Mouse (Mus musculus) hindbrain, embryonic 12.5 days (tissue): Measurements from ENCODE around the gene Zfp874a. TPM values are rescaled to one million over a fixed set of nuclear protein-coding genes. Genes with fewer than 3 reads are reported as not detected.
"Not testable (repeated sequence)": the region's sequence is repeated elsewhere in the genome, so short reads cannot be mapped to it uniquely, and the experiment has no call there.

Source experiments
- ATAC-seq: fragments of 200-750 bp; cut with Nextera tagmentation; 2 replicates; pipeline ENCODE4 v1.8.0; 2017; ENCODE audit warnings: moderate TSS enrichment; ENCODE audit not compliant: low FRiP score
- H3K27ac ChIP-seq: fragments of 300-500 bp; sonication (generic); 2 replicates; pipeline ENCODE4 v1.5.1; 2016; ENCODE audit warnings: mild to moderate bottlenecking
- H3K27me3 ChIP-seq: fragments of 300-500 bp; sonication (generic); 2 replicates; pipeline ENCODE4 v1.6.1; 2016; ENCODE audit warnings: mild to moderate bottlenecking
- H3K36me3 ChIP-seq: fragments of 300-500 bp; sonication (generic); 2 replicates; pipeline ENCODE4 v1.6.1; 2016; ENCODE audit warnings: mild to moderate bottlenecking
- H3K4me1 ChIP-seq: fragments of 300-500 bp; sonication (generic); 2 replicates; pipeline ENCODE4 v1.6.1; 2016
- H3K4me2 ChIP-seq: fragments of 300-500 bp; sonication (generic); replicated peaks from 2 replicates; pipeline ENCODE4 v1.6.1; 2016; ENCODE audit warnings: mild to moderate bottlenecking
- H3K4me3 ChIP-seq: fragments of 300-500 bp; sonication (generic); 2 replicates; pipeline ENCODE4 v1.5.1; 2016; ENCODE audit warnings: mild to moderate bottlenecking
- H3K9ac ChIP-seq: fragments of 300-500 bp; sonication (generic); 2 replicates; pipeline ENCODE4 v1.6.1; 2016; ENCODE audit warnings: mild to moderate bottlenecking, moderate library complexity
- H3K9me3 ChIP-seq: fragments of 300-500 bp; sonication (generic); replicated peaks from 2 replicates; pipeline ENCODE4 v1.6.1; 2016; ENCODE audit warnings: mild to moderate bottlenecking
- WGBS: fragments of 180-500 bp; shearing (Covaris S2); methylation state at CpG from one replicate; pipeline ENCODE4 v1.1.7; 2016; 5-methylcytosine and 5-hydroxymethylcytosine counted together
- polyA plus RNA-seq: library from polyadenylated mRNA; unstranded; fragments of >200 nt; fragmentation: Nextera tagmentation; extraction: Ambion mirVana; gene quantifications from 2 replicates; pipeline ENCODE4 v1.2.1, GENCODE M21; 2016

Gene Zfp874a
- polyA plus RNA-seq, 1 experiment from 2014 or later = 8.3 TPM

DNA sequence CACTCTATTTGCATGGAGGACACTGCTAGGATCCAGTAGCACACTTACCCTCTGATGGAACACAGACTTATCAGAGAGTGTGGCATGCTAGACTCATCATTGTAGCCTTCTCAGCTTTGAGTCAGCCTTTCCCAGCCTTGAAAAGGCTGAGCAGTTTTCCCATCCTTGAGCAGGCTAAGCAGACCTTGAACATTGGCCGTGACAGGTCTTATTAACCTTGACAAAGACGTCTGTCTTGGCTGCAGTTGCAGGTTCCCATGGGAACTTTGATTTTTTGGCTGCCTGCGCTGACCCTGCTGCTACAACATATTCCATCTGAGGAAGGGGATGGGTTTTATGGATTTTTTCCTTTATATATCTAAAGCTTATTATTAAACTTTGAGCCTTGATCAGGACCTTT, 23.3 kb downstream of the Zfp874a start:
- no peak for ATAC-seq
- H3K9ac ChIP-seq = no peak overlapping the region
- H3K27me3 ChIP-seq = no peaks in the 10 kb centered on the region
- no peak overlapping the region for H3K27ac ChIP-seq
- no peak overlapping the region for H3K4me3 ChIP-seq
- no peaks in the 10 kb centered on the region for H3K9me3 ChIP-seq
- H3K4me1 ChIP-seq = no peaks in the 10 kb centered on the region
- 73% methylated on average over 3 of the region's 3 CpGs for WGBS
- H3K4me2 ChIP-seq = no peak overlapping the region
- no peaks in the 10 kb centered on the region for H3K36me3 ChIP-seq

DNA sequence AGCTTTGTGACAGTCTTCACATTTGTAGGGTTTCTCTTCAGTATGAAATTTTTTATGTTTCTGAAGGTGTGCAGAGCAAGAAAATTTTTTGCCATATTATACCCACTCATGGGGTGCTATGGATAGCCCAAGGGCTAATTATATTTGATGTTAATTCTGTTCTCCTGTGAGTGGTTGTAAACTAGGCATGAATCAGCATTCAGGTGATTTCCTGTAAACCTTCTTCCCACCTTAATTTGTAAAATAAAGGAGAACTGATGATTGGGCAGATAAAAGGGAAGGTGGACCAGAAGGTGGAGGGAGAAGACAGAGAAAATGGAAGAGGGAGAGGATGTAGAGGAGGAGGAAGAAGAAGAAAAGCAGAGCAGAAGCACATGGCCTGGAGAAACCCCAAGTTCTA, 25.7 kb downstream of the Zfp874a start:
- H3K9ac ChIP-seq, H3K27ac ChIP-seq, H3K4me1 ChIP-seq, H3K4me2 ChIP-seq, ATAC-seq, H3K4me3 ChIP-seq, H3K36me3 ChIP-seq, H3K27me3 ChIP-seq, H3K9me3 ChIP-seq: not testable (repeated sequence)

DNA sequence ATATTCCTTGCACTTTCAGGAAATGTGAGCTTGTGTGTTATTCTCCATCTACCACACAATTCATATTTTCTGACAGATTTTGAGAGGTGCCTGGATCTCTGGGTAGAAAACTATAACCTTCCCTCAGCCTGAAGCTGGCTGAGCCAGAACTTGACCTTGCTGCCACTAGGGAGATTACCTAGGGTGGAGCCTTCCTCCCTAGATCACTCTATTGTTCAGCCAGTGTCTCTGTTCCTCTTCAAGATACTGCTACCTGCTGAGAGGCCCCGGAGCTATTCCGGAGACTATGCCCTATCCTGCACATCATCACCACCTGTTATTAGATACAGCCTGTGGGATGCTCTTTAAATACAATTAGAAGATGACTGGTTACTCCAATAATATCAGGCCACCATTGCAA, 28.9 kb downstream of the Zfp874a start:
- H3K4me1 ChIP-seq, H3K4me3 ChIP-seq, H3K27ac ChIP-seq, H3K9ac ChIP-seq, H3K4me2 ChIP-seq, H3K27me3 ChIP-seq, ATAC-seq, H3K9me3 ChIP-seq, H3K36me3 ChIP-seq: not testable (repeated sequence)
- 92% methylated on average over 2 of the region's 2 CpGs for WGBS

DNA sequence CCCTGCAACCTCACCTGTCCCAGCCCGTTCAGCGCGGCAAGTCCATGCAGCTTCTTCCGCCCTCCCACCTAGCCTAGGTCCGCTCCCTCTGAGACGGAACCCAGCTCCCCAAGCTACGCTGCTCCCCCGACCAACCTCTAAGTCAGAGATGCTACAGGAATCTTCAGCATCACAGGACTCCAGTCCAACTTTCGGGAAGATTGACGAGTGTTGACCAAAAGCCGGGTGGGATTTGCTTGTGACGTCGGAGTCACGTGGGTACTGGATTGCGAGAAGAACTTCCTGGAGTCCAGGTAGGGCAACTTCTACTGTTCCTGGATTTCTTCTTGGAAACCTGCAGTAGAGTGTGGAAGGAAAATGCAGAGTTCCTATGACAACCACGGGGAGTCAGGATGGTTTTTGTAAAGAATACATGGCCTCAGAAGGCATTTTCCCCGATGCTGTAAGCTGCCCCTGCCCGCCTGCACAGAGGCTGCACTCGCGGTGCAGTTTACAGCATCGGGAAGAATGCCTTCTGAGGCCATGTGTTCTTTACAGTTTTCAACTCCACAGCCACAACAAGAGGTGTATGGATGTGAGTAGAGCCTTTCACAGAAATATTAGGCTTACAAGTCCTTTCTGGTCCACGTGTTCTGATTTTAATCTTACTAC, 30.1 kb downstream of the Zfp874a start, which contains the start of gene Zfp459:
TSS of gene Zfp459 (minus strand) at position 212 of the 651 bp plus-strand sequence.
- peak within 1 kb of the TSS; percentile 82 for H3K4me2 ChIP-seq
- no peaks in the 10 kb centered on the region for H3K9me3 ChIP-seq
- peak; percentile 83 for ATAC-seq
- no peaks in the 10 kb centered on the region for H3K27me3 ChIP-seq
- no peaks in the 10 kb centered on the region for H3K4me1 ChIP-seq
- peak within 1 kb of the TSS; percentile 63 for H3K9ac ChIP-seq
- no peaks in the 10 kb centered on the region for H3K36me3 ChIP-seq
- WGBS = 2% methylated on average over 22 of the region's 22 CpGs
- peak within 1 kb of the TSS; percentile 55 for H3K4me3 ChIP-seq
- H3K27ac ChIP-seq = no peak within 1 kb of the TSS

DNA sequence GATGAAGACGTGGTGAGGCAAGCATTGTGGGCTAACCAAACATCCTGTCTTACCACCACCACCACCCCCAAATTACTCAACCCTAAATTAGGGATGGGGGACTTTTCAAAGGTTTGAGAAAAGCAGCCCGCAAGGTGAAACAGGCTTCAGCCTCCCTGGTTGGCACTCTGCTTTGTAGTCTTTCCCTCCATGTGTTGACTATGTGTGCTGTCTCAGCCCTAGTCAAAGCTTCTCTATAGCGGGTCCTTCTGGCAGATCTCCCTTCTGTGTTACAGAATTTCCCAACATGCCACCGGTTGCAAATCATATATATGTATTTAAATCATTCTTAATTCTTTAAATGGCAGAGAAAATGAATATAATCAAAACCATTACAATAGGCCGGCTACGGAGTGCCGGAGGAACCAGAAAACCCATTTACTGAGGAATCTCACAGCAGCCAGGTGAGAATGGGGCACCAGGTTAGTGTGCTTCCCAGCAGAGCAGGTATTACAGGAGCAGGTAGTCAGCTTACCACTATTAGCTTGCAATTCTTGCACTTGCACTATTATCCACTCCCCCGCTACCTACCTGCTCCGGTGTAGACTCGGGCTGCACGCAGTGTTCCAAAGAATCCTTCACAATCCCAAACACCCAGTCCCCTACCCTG, 30.7 kb downstream of the Zfp874a start:
- H3K27ac ChIP-seq = no peak overlapping the region
- no peaks in the 10 kb centered on the region for H3K27me3 ChIP-seq
- H3K4me1 ChIP-seq = no peaks in the 10 kb centered on the region
- 37% methylated on average over 11 of the region's 11 CpGs for WGBS
- H3K4me2 ChIP-seq = peak overlapping the region; percentile 82
- ATAC-seq = peak; percentile 41
- peak overlapping the region; percentile 63 for H3K9ac ChIP-seq
- no peaks in the 10 kb centered on the region for H3K9me3 ChIP-seq
- peak overlapping the region; percentile 55 for H3K4me3 ChIP-seq
- no peaks in the 10 kb centered on the region for H3K36me3 ChIP-seq

DNA sequence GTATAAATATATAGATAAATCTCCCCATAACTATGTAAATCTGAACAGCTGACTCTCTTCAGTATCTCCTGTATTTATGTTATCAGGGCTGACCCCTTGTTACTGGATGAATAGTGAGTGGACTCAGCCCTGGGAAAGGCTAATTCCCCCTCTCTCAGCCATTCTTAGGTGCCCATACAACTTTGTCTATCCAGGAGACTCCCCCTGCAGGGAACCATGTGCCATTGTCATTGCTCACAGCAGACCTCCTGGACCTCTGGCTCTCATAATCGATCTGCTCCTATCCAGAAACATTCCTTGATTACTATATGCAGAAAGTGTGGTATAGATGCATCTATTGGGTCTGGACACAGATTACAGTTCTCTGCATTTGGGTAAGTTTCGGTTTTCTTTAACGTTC, 34.6 kb downstream of the Zfp874a start:
- 83% methylated on average over 3 of the region's 3 CpGs for WGBS
- ATAC-seq = no peak

DNA sequence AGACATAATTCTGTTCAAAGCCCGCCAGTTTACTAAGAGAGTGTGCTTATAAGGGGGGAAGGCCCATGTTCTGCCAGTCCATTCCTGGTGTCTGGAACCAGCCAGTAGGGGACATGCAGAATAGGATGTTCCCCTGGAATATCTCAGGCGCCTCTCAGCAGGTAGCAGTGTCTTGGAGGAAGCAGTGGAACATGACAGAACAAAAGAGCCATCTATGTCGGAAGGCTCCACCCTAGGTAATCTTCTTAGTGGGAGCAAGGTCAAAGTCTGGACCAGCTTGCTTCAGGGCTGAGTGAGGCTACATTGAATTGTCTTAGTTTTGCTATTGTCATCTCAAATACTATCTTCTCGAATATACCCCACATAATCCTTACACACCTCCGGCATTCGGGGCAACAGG, 35.7 kb downstream of the Zfp874a start:
- no peak overlapping the region for H3K4me3 ChIP-seq
- H3K27ac ChIP-seq = no peak overlapping the region
- 88% methylated on average over 6 of the region's 6 CpGs for WGBS
- H3K9me3 ChIP-seq = no peaks in the 10 kb centered on the region
- H3K4me1 ChIP-seq = no peaks in the 10 kb centered on the region
- no peak for ATAC-seq
- no peaks in the 10 kb centered on the region for H3K27me3 ChIP-seq
- H3K36me3 ChIP-seq = no peaks in the 10 kb centered on the region
- H3K9ac ChIP-seq = no peak overlapping the region
- no peak overlapping the region for H3K4me2 ChIP-seq

More for the DNA sequence above, 34.6 kb downstream of the Zfp874a start:
- Histone ChIP-seq H3K36me3 (no peaks in the 10 kb centered on the region), H3K27ac (no peak overlapping the region), H3K4me1 (no peaks in the 10 kb centered on the region), H3K4me2 (no peak overlapping the region), H3K9me3 (no peaks in the 10 kb centered on the region), H3K27me3 (no peaks in the 10 kb centered on the region), H3K4me3 (no peak overlapping the region), H3K9ac (no peak overlapping the region)

DNA sequence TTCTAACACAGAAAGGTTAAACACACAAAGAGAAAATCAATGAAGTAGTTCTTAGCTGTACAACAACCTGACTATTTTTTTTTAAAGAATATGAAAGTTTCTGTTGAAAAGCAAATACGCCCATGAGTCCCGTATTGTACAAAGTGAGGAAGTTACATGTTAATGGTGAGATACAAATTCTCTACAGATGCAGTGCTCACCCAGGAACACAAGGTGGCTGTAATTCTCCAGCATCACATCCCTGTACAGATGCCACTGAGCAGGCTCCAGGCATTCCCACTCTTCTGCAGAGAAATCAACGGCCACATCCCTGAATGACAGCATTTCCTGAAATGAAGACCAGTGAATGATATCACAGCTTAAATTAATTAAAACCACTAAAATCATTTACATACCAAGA, 37.8 kb downstream of the Zfp874a start:
- not testable (repeated sequence) for H3K4me3 ChIP-seq, H3K4me2 ChIP-seq, H3K4me1 ChIP-seq, H3K27ac ChIP-seq, H3K9me3 ChIP-seq, ATAC-seq, H3K36me3 ChIP-seq, H3K9ac ChIP-seq, H3K27me3 ChIP-seq
- WGBS = 74% methylated on average over 3 of the region's 3 CpGs

DNA sequence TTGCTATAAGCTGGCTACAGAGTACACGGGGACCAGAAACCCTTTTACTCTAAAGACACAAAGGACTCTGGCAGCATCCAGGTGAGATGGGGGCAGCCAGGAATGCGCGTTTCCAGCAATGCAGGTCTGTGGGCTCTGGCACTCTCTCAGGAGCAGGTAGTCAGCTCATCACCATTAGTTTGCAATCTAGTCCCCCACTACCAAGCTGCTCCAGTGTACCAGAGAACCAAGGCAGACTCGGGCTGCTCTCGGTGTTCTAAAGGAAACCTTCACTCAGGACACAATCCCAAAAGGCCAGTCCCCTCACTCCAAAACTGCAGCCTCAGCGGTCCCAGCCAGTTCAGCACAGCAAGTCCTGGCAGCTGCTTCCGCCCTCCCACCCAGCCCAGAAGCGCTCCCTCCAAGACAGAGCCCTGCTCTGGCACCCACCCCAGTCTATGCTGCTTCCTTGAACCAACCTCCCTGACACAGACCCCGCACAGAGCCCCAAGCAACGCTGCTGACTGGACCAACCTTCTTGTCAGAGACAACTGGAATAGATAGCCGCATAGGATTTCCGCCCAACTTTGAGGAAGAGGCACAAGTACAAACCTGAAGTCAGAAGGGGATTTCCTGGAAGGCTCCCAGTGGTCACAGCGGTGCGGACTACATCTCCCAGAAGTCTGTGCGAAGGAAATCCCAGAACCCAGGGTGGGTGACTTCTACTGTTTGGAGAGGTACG, 52.1 kb downstream of the Zfp874a start, which contains the start of gene Zfp429:
TSS of gene Zfp429 (minus strand) at position 637 of the 721 bp plus-strand sequence.
- H3K9me3 ChIP-seq, H3K4me1 ChIP-seq, H3K36me3 ChIP-seq, H3K27me3 ChIP-seq, H3K27ac ChIP-seq: not testable (repeated sequence)
- peak; percentile 94 for ATAC-seq
- Histone ChIP-seq H3K4me3 (peak within 1 kb of the TSS; percentile 59), H3K9ac (peak within 1 kb of the TSS; percentile 54), H3K4me2 (peak within 1 kb of the TSS; percentile 74)
- 3% methylated on average over 14 of the region's 16 CpGs for WGBS

DNA sequence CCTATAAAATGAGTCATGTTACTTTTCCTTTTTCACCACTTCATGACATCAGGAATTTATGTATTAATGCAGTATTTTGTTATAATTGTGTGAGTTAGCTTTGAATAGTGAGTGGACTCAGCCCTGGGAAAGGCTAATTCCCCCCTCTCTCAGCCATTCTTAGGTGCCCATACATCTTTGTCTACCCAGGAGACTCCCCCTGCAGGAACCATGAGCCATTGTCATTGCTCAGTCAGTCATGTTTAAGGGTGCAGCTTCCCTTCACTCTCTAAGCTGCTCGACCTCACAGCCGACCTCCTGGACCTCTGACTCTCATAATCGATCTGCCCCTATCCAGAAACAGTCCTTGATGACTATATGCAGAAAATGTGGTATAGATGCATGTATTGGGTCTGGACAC, 75.2 kb downstream of the Zfp874a start:
- not testable (repeated sequence) for H3K9me3 ChIP-seq, H3K9ac ChIP-seq, H3K4me1 ChIP-seq, ATAC-seq, H3K27ac ChIP-seq, H3K36me3 ChIP-seq, H3K4me2 ChIP-seq, H3K27me3 ChIP-seq, H3K4me3 ChIP-seq
- 62% methylated on average over 3 of the region's 3 CpGs for WGBS

DNA sequence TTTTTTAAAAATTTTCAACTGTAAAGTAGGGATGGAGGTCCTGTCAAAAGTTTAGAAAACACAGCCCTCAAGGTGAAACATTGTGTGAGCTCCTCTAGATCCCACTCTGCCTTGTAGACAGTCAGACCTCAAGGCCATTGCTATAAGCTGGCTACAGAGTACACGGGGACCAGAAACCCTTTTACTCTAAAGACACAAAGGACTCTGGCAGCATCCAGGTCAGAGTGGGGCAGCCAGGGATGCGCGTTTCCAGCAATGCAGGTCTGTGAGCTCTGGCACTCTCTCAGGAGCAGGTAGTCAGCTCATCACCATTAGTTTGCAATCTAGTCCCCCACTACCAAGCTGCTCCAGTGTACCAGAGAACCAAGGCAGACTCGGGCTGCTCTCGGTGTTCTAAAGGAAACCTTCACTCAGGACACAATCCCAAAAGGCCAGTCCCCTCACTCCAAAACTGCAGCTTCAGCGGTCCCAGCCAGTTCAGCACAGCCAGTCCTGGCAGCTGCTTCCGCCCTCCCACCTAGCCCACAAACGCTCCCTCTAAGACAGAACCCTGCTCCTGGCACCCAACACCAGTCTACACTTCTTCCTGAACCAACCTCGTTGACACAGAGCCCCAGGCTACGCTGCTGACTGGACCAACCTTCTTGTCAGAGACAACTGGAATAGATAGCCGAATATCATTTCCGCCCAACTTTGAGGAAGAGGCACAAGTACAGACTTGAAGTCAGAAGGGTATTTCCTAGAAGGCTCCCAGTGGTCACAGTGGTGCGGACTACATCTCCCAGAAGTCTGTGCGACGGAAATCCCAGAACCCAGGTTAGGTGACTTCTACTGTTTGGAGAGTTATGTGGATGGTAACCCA, 76.1 kb downstream of the Zfp874a start, which contains the start of the genes Gm28041 and Zfp456:
TSS of gene Gm28041 (minus strand) at position 684 of the 862 bp plus-strand sequence.
TSS of gene Zfp456 (minus strand) at position 761 of the 862 bp plus-strand sequence.
- H3K27ac ChIP-seq, H3K36me3 ChIP-seq, H3K4me1 ChIP-seq, H3K27me3 ChIP-seq, H3K9me3 ChIP-seq: not testable (repeated sequence)
- ATAC-seq = peak; percentile 88
- Histone ChIP-seq H3K9ac (peak within 1 kb of the TSS; percentile 20; the same call in 1 of the 2 replicates), H3K4me3 (peak within 1 kb of the TSS; percentile 36), H3K4me2 (peak within 1 kb of the TSS; percentile 55)
- WGBS = 25% methylated on average over 15 of the region's 15 CpGs
